15 mouse cellular contexts compared by ENCODE assay signal in the genomic region with DNA sequence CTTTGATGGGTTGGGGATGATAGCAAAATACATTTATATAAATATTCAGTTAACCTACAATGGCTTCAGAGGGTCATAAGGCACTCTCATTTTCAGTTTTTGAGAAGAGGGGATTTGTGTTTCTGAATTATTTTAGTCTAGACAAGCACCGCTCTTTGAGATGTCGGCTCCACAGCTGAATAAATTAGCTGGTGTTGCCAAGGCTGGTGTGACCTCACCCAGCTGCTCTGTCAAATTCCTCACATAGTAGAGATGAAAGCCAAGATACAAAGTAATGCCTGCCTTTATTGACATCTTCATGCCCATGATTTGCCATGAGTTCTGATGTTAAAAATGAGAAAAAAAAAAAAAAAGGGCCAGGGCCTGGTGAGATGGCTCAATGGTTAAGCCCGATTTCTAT.
"Had no signal": no experiment of that assay in that cellular context is flagged by ENCODE, and none has a peak within 500 bp of the region (broad histone marks: within the 10 kb centered on the region; RNA-seq: fewer than 3 reads in every experiment).

No protein-coding gene starts in this region.

- H3K27ac ChIP-seq: midbrain, embryonic 10.5 days; midbrain, embryonic 12.5 days; neural tube, embryonic 12.5 days; stomach, embryonic 15.5 days; stomach, postnatal 0 days had no signal

- ATAC-seq: midbrain, embryonic 16.5 days had no signal

- H3K9me3 ChIP-seq: midbrain, embryonic 12.5 days; neural tube, embryonic 12.5 days; stomach, embryonic 15.5 days had no signal

- H3K9ac ChIP-seq: lung, embryonic 14.5 days; midbrain, embryonic 12.5 days; neural tube, embryonic 12.5 days; stomach, embryonic 15.5 days had no signal

- H3K4me2 ChIP-seq: lung, embryonic 14.5 days; midbrain, embryonic 12.5 days; neural tube, embryonic 12.5 days; stomach, embryonic 15.5 days had no signal

- DNase-seq: lung, adult 18-20 months; lung, embryonic 14.5 days; lung, postnatal 10 days; lung, postnatal 4 days; midbrain, embryonic 14.5 days; right cerebral cortex, postnatal 14 days; thymus, adult 2 months; thymus, postnatal 25 days; thymus, postnatal 4 days had no signal

- H3K27me3 ChIP-seq: midbrain, embryonic 12.5 days; neural tube, embryonic 12.5 days; stomach, embryonic 15.5 days had no signal

- H3K4me1 ChIP-seq: midbrain, embryonic 10.5 days; midbrain, embryonic 12.5 days; neural tube, embryonic 12.5 days; stomach, embryonic 15.5 days had no signal

- H3K4me3 ChIP-seq: midbrain, embryonic 10.5 days; midbrain, embryonic 12.5 days; neural tube, embryonic 12.5 days; stomach, embryonic 15.5 days had no signal
